In the genomic region with DNA sequence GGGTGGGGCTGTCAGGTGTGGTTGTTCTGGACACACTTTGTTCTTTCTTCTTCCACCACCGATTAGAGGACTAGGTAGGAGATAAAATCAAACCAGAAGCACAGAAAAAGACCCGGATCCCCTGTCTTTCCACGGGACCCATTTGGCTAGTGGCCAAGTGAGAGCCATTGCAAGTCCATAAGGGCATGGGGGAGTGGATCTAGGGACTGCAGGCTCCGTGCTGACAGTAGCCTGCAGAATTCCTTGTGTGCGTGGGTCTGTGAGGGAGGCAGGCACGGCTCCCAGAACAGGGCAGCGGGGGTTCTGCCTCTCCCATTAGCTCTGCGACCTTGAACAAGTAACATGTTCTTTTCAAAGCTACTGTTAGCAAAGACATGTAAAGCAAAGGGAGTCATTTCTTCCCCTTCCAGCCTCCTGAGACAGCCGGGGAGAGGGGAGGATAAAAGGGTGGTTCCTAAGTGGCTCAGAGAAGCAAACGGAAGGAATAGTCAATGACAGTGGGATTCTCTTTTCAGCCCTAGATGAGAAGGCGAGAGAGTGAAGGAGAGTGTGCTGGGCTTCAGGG, we compare ENCODE assay signal across 19 mouse cellular contexts. TPM values are rescaled to one million over a fixed set of nuclear protein-coding genes. Genes with fewer than 3 reads are reported as not detected.
DNase-seq lines count a peak whose midpoint lies in the region; ATAC-seq and TF ChIP-seq lines count a peak whose summit lies in the region.
"Had no signal": no experiment of that assay in that cellular context is flagged by ENCODE, and none has a peak within 500 bp of the region (broad histone marks: within the 10 kb centered on the region; RNA-seq: fewer than 3 reads in every experiment).

No protein-coding gene starts in this region.

- no peak overlapping the region for H3K9ac ChIP-seq in heart, embryonic 12.5 days
- no peak overlapping the region for H3K9ac ChIP-seq in heart, adult 2 months (ENCODE audit: low read depth, low read length)
- H3K9ac ChIP-seq: forebrain, embryonic 15.5 days; hindbrain, embryonic 14.5 days; lung, embryonic 15.5 days; midbrain, embryonic 13.5 days; neural tube, embryonic 15.5 days had no signal

- peaks cover 31% of the 10 kb centered on the region for H3K27me3 ChIP-seq in heart, embryonic 12.5 days (replicated peaks)
- H3K27me3 ChIP-seq in heart, adult 2 months (ENCODE audit: control insufficient read depth, insufficient read depth, low read length): no peaks in the 10 kb centered on the region
- H3K27me3 ChIP-seq: forebrain, embryonic 15.5 days; Patski had no signal

- H3K79me2 ChIP-seq in heart, adult 2 months (replicated peaks; ENCODE audit: control insufficient read depth, insufficient read depth, low read length): no peaks in the 10 kb centered on the region

- DNase-seq in heart, adult 2 months: no peak
- DNase-seq in kidney, postnatal 10 days: peak; percentile 47
- DNase-seq in kidney, adult 9 months: no peak
- DNase-seq in ES-CJ7 (ENCODE audit: low read depth, low spot score): peak; percentile 62
- peak; percentile 52 for DNase-seq in brain, embryonic 14.5 days (ENCODE audit: low read depth)
- no peak for DNase-seq in layer of hippocampus, postnatal 14 days (ENCODE audit: low spot score in 2 of 2)
- DNase-seq: B cell, adult 2 months; gastrocnemius, adult 2 months; heart, adult 18-20 months; right cerebral cortex, adult 18-20 months had no signal

- TF ChIP-seq POLR2A in heart, adult 2 months (IDR thresholded peaks at IDR 0.05; ENCODE audit: insufficient read depth, low read depth, low read length): no peak
- TF ChIP-seq POLR2A in brain, embryonic 14.5 days (IDR thresholded peaks at IDR 0.05; ENCODE audit: borderline replicate concordance, extremely low read depth, insufficient read depth, insufficient read length, poor library complexity, severe bottlenecking): no peak

- WGBS in heart, embryonic 12.5 days: 35% methylated on average over 11 of the region's 11 CpGs
- 39% methylated on average over 11 of the region's 11 CpGs for WGBS in heart, adult 2 months

- intact Hi-C loops in heart, adult 2 months (cut with DNase I): no loop called here

- H3K27ac ChIP-seq in heart, embryonic 12.5 days (ENCODE audit: poor library complexity, severe bottlenecking): no peak overlapping the region
- no peak overlapping the region for H3K27ac ChIP-seq in heart, adult 2 months
- H3K27ac ChIP-seq: forebrain, embryonic 15.5 days; gastrocnemius, adult 2 months; hindbrain, embryonic 14.5 days; lung, embryonic 15.5 days; midbrain, embryonic 13.5 days; neural tube, embryonic 15.5 days had no signal

- no peaks in the 10 kb centered on the region for H3K36me3 ChIP-seq in heart, embryonic 12.5 days
- no peaks in the 10 kb centered on the region for H3K36me3 ChIP-seq in heart, adult 2 months (ENCODE audit: control insufficient read depth, insufficient read depth, low read length)
- H3K36me3 ChIP-seq: forebrain, embryonic 15.5 days; lung, embryonic 15.5 days; midbrain, embryonic 13.5 days; neural tube, embryonic 15.5 days had no signal

- no peak for ATAC-seq in heart, embryonic 12.5 days (ENCODE audit: insufficient number of reproducible peaks, low FRiP score)
- ATAC-seq: forebrain, embryonic 15.5 days; Patski had no signal

- H3K4me3 ChIP-seq in heart, embryonic 12.5 days: no peak overlapping the region
- no peak overlapping the region for H3K4me3 ChIP-seq in heart, adult 2 months
- H3K4me3 ChIP-seq: forebrain, embryonic 15.5 days; gastrocnemius, adult 2 months; lung, embryonic 15.5 days; midbrain, embryonic 13.5 days; myocyte; neural tube, embryonic 15.5 days had no signal

- no peaks in the 10 kb centered on the region for H3K9me3 ChIP-seq in heart, embryonic 12.5 days (replicated peaks)
- H3K9me3 ChIP-seq: forebrain, embryonic 15.5 days; lung, embryonic 15.5 days; midbrain, embryonic 13.5 days; neural tube, embryonic 15.5 days had no signal

- TF ChIP-seq CTCF in heart, adult 2 months (IDR thresholded peaks at IDR 0.05): no peak
- no peak for TF ChIP-seq CTCF in brain, embryonic 14.5 days (IDR thresholded peaks at IDR 0.05; ENCODE audit: borderline replicate concordance, extremely low read depth, insufficient read depth, insufficient read length)

- TF ChIP-seq EP300 in heart, adult 2 months (IDR thresholded peaks at IDR 0.05; ENCODE audit: insufficient read depth, low read depth, low read length): no peak

- peaks cover 3% of the 10 kb centered on the region for H3K4me1 ChIP-seq in heart, embryonic 12.5 days (replicated peaks)
- H3K4me1 ChIP-seq in heart, adult 2 months (ENCODE audit: control insufficient read depth, insufficient read depth, low read length): no peaks in the 10 kb centered on the region
- H3K4me1 ChIP-seq: forebrain, embryonic 15.5 days; neural tube, embryonic 15.5 days had no signal

- 0 out of 2 replicates have a peak overlapping the region, but pooled peaks have one; percentile 5 for H3K4me2 ChIP-seq in heart, embryonic 12.5 days
- H3K4me2 ChIP-seq: forebrain, embryonic 15.5 days; hindbrain, embryonic 14.5 days; liver, embryonic 11.5 days; lung, embryonic 15.5 days; midbrain, embryonic 13.5 days; neural tube, embryonic 15.5 days had no signal

RNA-seq across cellular contexts. Expression of a gene that starts 9.2 kb away (rescaled TPM):
- 57.9 and 58.6 TPM in 2 replicates for polyA plus RNA-seq in heart, embryonic 12.5 days (2016; fragmentation: Nextera tagmentation; extraction: Ambion mirVana)
- total RNA-seq in heart, adult 2 months (2021): 1 to 10 TPM; 1.3 to 1.5 TPM
- 1.9 and 2.7 TPM in 2 replicates for polyA plus RNA-seq in heart, adult 2 months (2012; rRNA removed)
- 24.1 and 33.2 TPM in 2 replicates for polyA plus RNA-seq in brain, embryonic 14.5 days (2012; rRNA removed)
- 10 to 100 TPM; 26.3 to 29.2 TPM for total RNA-seq in layer of hippocampus, postnatal 14 days (2021)

Comparison
In these comparisons a context has a peak if more than half of its experiments do, and no peak if none do; other contexts are left out.
1. DNase-seq: peak in kidney, postnatal 10 days (single experiment), ES-CJ7 (single experiment) and brain, embryonic 14.5 days (single experiment); none in heart, adult 2 months (0 of 2), kidney, adult 9 months (single experiment) and layer of hippocampus, postnatal 14 days (0 of 2).